Mouse (Mus musculus): Measurements from ENCODE around the gene Adgra3. TPM values are rescaled to one million over a fixed set of nuclear protein-coding genes. Genes with fewer than 3 reads are reported as not detected.

Adgra3 gene
- polyA plus RNA-seq, 1 experiment from 2014 or later: 6.9 TPM

DNA sequence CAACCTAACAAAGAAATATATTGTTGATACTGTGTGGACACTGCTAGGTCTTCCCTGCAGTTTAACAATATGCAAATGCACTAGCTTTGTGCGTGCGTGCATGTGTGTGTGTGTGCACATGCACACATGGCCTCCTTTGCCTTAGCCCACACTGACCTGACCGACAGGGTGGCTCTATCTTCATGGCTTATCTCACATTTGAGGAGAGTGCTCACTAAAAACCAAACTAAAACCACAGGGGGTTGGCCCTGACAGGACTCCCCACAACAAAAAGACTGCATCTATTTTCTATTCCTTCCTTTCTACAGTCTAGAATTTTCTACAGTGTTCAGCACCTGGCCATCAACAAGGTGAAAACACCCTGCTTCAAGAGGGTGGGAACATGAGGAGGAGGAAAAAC lies 32.7 kb downstream of the Adgra3 start:
- no peak overlapping the region for H3K4me3 ChIP-seq (replicated peaks; ENCODE audit: low read length)
- no peak overlapping the region for H3K27ac ChIP-seq (ENCODE audit: low read length)
- H3K9ac ChIP-seq (ENCODE audit: low read length): no peak overlapping the region
- peaks cover 12% of the 10 kb centered on the region; the same call in 1 of the 2 replicates for H3K36me3 ChIP-seq (ENCODE audit: control insufficient read depth, insufficient read depth, low read length)
- no peaks in the 10 kb centered on the region for H3K9me3 ChIP-seq (replicated peaks; ENCODE audit: control insufficient read depth, low read length)
- ATAC-seq (ENCODE audit: insufficient read depth, low FRiP score): no peak
- H3K27me3 ChIP-seq (ENCODE audit: control insufficient read depth, insufficient read depth, low read length): no peaks in the 10 kb centered on the region
- peaks cover 23% of the 10 kb centered on the region for H3K4me1 ChIP-seq (ENCODE audit: control insufficient read depth, insufficient read depth, low read length)
- 62% methylated on average over 3 of the region's 3 CpGs for WGBS
- no peak overlapping the region for H3K4me2 ChIP-seq (ENCODE audit: low read depth, low read length)

DNA sequence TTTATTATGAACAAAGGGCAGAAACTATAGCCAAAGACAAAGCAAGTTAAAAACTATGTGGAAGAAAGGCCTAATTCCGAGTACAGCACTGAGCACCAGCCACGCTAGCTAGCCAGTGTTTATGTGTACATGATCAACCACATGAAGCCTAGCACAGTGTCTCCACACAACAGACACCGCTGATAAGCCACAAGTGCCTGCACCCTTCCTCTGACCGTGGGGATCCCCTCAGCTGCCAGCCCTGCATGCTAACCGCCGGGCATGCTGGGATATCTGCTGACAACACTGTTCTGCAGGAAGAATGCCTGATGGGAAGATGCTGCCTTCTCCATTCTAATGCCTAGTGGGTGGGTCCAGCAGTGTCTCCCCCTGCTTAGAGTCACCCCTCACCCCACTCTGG lies 34.7 kb downstream of the Adgra3 start:
- no peak overlapping the region for H3K27ac ChIP-seq (ENCODE audit: low read length)
- H3K4me2 ChIP-seq (ENCODE audit: low read depth, low read length): no peak overlapping the region
- no peaks in the 10 kb centered on the region for H3K27me3 ChIP-seq (ENCODE audit: control insufficient read depth, insufficient read depth, low read length)
- peaks cover 23% of the 10 kb centered on the region for H3K4me1 ChIP-seq (ENCODE audit: control insufficient read depth, insufficient read depth, low read length)
- 86% methylated on average over 6 of the region's 6 CpGs for WGBS
- no peak overlapping the region for H3K9ac ChIP-seq (ENCODE audit: low read length)
- H3K4me3 ChIP-seq (replicated peaks; ENCODE audit: low read length): no peak overlapping the region
- no peak; the same call in 1 of the 2 replicates for ATAC-seq (ENCODE audit: insufficient read depth, low FRiP score)
- H3K36me3 ChIP-seq (ENCODE audit: control insufficient read depth, insufficient read depth, low read length): peaks cover 12% of the 10 kb centered on the region; the same call in 1 of the 2 replicates
- H3K9me3 ChIP-seq (replicated peaks; ENCODE audit: control insufficient read depth, low read length): no peaks in the 10 kb centered on the region

DNA sequence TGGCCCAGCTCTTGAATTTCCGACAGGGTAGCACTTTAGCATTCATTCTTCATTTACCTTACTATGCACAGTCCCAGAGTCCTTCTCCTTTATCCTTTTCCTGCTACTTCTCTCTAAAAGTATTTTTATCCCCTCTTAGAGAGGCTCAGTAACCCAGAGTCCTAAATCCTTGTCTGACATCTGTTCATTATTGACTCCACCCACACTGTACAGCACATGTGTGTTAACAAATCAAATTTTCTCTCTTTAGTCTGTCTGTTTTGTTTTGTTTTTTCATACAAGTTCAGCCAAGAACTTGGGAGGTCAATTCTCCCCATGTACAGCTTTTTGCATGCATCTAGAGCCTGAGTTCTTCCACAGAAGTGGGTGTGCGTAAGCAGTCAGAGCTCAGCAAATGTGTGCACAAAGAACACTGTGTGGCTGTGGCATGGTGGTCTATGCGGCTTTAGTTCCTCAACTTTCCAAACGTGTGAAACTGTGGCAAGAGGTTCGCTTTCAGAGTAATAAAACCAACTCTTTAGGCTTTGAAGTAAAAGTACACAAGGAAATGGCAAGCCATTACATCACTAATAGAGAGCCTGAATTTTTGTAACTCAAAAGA lies 42.7 kb downstream of the Adgra3 start:
- Histone ChIP-seq H3K36me3 (ENCODE audit: control insufficient read depth, insufficient read depth, low read length) (no peaks in the 10 kb centered on the region), H3K4me1 (ENCODE audit: control insufficient read depth, insufficient read depth, low read length) (no peaks in the 10 kb centered on the region), H3K27me3 (ENCODE audit: control insufficient read depth, insufficient read depth, low read length) (no peaks in the 10 kb centered on the region), H3K9ac (ENCODE audit: low read length) (no peak overlapping the region), H3K4me3 (replicated peaks; ENCODE audit: low read length) (no peak overlapping the region), H3K9me3 (replicated peaks; ENCODE audit: control insufficient read depth, low read length) (no peaks in the 10 kb centered on the region), H3K4me2 (ENCODE audit: low read depth, low read length) (no peak overlapping the region), H3K27ac (ENCODE audit: low read length) (no peak overlapping the region)
- no peak for ATAC-seq (ENCODE audit: insufficient read depth, low FRiP score)
- 67% methylated on average over 5 of the region's 5 CpGs for WGBS

DNA sequence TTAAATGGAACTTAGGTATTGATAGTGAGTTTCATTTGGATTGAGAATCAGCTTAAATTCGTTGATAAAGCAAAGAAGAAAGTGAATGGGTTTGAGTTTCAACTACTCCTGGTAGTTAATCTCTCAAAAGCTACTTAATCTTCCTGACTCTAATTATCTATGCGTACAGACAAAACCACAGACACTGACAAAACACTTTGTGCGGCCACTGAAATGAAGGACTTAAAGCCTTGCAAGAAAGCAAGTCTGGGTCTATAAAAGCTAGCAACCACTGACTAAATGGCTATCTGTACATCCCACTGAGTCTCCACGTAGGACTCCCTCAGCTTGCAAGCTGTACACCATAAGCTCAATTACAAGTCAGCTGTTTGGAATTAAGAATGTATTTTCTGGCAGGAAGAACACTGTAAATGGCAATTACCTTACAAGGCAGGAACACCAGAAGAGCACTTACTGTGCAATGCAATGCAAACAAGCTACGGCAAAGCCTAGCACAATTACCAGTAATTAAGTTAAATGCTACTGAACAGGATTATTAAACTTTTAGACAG lies 43.6 kb downstream of the Adgra3 start:
- no peaks in the 10 kb centered on the region for H3K9me3 ChIP-seq (replicated peaks; ENCODE audit: control insufficient read depth, low read length)
- 73% methylated on average over 5 of the region's 5 CpGs for WGBS
- H3K9ac ChIP-seq (ENCODE audit: low read length): no peak overlapping the region
- H3K27me3 ChIP-seq (ENCODE audit: control insufficient read depth, insufficient read depth, low read length): no peaks in the 10 kb centered on the region
- no peaks in the 10 kb centered on the region for H3K4me1 ChIP-seq (ENCODE audit: control insufficient read depth, insufficient read depth, low read length)
- no peak for ATAC-seq (ENCODE audit: insufficient read depth, low FRiP score)
- no peaks in the 10 kb centered on the region for H3K36me3 ChIP-seq (ENCODE audit: control insufficient read depth, insufficient read depth, low read length)
- no peak overlapping the region for H3K4me2 ChIP-seq (ENCODE audit: low read depth, low read length)
- H3K27ac ChIP-seq (ENCODE audit: low read length): no peak overlapping the region
- no peak overlapping the region for H3K4me3 ChIP-seq (replicated peaks; ENCODE audit: low read length)

DNA sequence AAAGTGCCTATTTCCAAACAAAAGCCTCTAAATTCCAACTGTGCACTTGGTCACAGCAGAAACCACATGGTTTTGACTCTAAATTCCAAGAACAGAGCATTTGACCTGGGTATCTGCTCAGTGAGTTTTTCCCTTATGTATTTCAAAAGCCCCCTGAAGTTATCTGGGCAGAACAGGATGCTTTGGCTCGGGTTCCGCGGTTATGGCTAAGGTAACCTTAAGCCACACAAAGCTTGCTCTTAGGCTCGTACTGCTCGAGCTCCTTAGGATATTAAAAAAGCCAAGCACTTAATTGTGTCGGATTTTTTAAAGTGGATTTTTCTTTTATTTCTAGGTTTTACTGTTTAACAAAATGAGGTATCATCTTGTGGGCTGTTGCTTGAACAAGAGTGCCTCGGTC lies 44.1 kb downstream of the Adgra3 start:
- Histone ChIP-seq H3K36me3 (ENCODE audit: control insufficient read depth, insufficient read depth, low read length) (no peaks in the 10 kb centered on the region), H3K4me2 (ENCODE audit: low read depth, low read length) (no peak overlapping the region), H3K9ac (ENCODE audit: low read length) (no peak overlapping the region), H3K4me1 (ENCODE audit: control insufficient read depth, insufficient read depth, low read length) (no peaks in the 10 kb centered on the region), H3K4me3 (replicated peaks; ENCODE audit: low read length) (no peak overlapping the region), H3K27ac (ENCODE audit: low read length) (no peak overlapping the region), H3K27me3 (ENCODE audit: control insufficient read depth, insufficient read depth, low read length) (no peaks in the 10 kb centered on the region), H3K9me3 (replicated peaks; ENCODE audit: control insufficient read depth, low read length) (no peaks in the 10 kb centered on the region)
- no peak for ATAC-seq (ENCODE audit: insufficient read depth, low FRiP score)
- 73% methylated on average over 7 of the region's 7 CpGs for WGBS

DNA sequence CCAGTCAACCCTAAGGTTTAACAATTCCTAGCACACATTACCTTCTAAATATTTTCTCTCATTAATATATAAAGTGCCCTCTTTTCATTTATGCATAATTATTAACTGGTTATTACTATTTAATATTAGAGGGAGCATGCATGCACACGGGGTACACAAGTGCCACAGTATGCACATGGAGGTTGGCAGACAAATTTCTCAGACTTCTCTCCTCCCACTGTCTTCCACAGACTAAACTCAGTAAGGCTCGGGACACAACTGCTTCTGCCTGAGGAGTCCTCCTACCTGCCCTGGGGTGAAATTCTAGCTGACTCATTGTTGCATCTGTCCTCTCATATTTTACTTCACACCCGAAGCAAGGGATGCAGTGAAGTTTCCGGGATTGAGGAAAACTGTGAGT lies 44.8 kb downstream of the Adgra3 start:
- Histone ChIP-seq H3K27ac (ENCODE audit: low read length) (no peak overlapping the region), H3K27me3 (ENCODE audit: control insufficient read depth, insufficient read depth, low read length) (no peaks in the 10 kb centered on the region), H3K36me3 (ENCODE audit: control insufficient read depth, insufficient read depth, low read length) (no peaks in the 10 kb centered on the region), H3K9me3 (replicated peaks; ENCODE audit: control insufficient read depth, low read length) (no peaks in the 10 kb centered on the region), H3K4me3 (replicated peaks; ENCODE audit: low read length) (no peak overlapping the region), H3K4me2 (ENCODE audit: low read depth, low read length) (no peak overlapping the region), H3K9ac (ENCODE audit: low read length) (no peak overlapping the region), H3K4me1 (ENCODE audit: control insufficient read depth, insufficient read depth, low read length) (no peaks in the 10 kb centered on the region)
- 70% methylated on average over 4 of the region's 4 CpGs for WGBS
- no peak for ATAC-seq (ENCODE audit: insufficient read depth, low FRiP score)

DNA sequence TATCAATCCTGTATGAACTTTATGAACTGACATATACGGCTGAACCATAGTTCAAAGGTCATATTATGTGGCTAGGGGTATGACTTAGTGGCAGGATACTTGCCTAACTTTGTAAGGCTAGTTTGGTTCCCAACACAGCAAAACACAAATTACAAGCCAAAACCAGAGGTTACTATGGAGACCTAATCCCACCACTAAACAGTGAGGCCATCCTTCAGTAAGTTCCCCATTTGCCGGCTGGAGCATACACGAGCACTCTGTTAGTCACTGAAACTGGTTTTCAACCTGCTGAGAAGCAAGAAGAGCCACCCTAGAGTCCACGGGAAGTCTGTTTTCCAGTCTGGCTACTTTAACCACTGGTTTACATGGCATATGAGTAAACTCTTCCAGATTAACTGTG lies 50.0 kb downstream of the Adgra3 start:
- WGBS: 52% methylated on average over 4 of the region's 4 CpGs

DNA sequence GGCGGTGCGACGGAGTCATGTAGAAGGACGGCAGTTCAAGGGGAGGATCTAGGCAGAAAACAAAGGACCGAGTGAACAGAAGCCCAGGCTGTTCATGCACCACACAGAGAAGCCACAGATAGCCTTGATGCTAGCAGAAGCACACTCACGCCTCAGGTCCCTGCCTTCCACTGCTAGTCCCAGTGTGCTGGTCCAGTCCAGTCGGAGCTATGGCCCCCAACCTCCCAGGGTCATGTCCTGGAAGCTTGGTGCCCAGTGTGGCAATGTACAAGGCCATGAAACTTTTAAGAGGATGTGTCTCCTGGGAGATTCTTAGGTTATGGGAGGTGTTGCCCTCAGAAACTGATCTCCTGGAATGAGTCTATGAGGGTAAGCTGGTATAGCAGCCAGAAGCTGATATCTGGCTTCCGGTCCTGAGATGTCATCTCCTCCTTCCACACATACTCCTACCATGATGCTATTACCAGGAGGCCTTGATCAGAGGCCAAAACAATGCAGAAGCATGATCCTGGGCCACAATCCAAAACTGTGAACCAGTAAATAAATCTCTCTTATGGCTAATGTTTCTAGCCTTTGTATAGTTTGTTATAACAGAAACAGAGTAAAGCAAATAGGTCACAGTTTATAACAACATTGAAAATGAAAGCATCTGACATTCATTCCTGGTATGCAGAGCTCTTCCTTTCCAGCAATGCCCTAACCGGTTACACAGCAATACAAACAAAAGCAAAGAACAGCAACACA lies 51.7 kb downstream of the Adgra3 start:
- H3K27me3 ChIP-seq (ENCODE audit: control insufficient read depth, insufficient read depth, low read length): no peaks in the 10 kb centered on the region
- ATAC-seq (ENCODE audit: insufficient read depth, low FRiP score): no peak
- WGBS: 78% methylated on average over 9 of the region's 9 CpGs
- H3K9ac ChIP-seq (ENCODE audit: low read length): no peak overlapping the region
- H3K4me2 ChIP-seq (ENCODE audit: low read depth, low read length): no peak overlapping the region
- H3K36me3 ChIP-seq (ENCODE audit: control insufficient read depth, insufficient read depth, low read length): no peaks in the 10 kb centered on the region
- no peaks in the 10 kb centered on the region for H3K9me3 ChIP-seq (replicated peaks; ENCODE audit: control insufficient read depth, low read length)
- H3K4me1 ChIP-seq (ENCODE audit: control insufficient read depth, insufficient read depth, low read length): no peaks in the 10 kb centered on the region
- no peak overlapping the region for H3K4me3 ChIP-seq (replicated peaks; ENCODE audit: low read length)
- no peak overlapping the region for H3K27ac ChIP-seq (ENCODE audit: low read length)

More for the DNA sequence above, 50.0 kb downstream of the Adgra3 start:
- no peak overlapping the region for H3K9ac ChIP-seq (ENCODE audit: low read length)
- H3K9me3 ChIP-seq (replicated peaks; ENCODE audit: control insufficient read depth, low read length): no peaks in the 10 kb centered on the region
- no peak for ATAC-seq (ENCODE audit: insufficient read depth, low FRiP score)
- H3K4me3 ChIP-seq (replicated peaks; ENCODE audit: low read length): no peak overlapping the region
- no peaks in the 10 kb centered on the region for H3K36me3 ChIP-seq (ENCODE audit: control insufficient read depth, insufficient read depth, low read length)
- H3K4me2 ChIP-seq (ENCODE audit: low read depth, low read length): no peak overlapping the region
- H3K27me3 ChIP-seq (ENCODE audit: control insufficient read depth, insufficient read depth, low read length): no peaks in the 10 kb centered on the region
- no peak overlapping the region for H3K27ac ChIP-seq (ENCODE audit: low read length)
- H3K4me1 ChIP-seq (ENCODE audit: control insufficient read depth, insufficient read depth, low read length): no peaks in the 10 kb centered on the region

DNA sequence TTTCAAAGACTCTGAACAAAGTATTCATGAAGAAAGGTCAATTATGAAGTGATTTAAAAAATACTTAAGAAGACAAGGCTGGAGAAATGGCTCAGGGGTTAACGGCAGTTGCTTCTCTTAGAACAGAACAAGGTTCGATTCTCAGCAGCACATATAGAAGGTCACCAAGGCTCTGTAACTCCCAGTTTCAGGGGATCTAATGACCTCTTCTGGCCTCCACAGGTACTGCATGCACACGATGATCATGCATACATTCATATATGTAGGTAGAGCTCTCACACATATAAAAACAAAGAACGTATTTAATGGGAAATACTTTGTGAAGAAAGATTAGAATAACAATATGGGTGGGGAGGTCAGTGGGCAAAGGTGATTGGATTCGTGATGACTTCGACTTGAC lies 56.5 kb downstream of the Adgra3 start:
- no peak overlapping the region for H3K27ac ChIP-seq (ENCODE audit: low read length)
- H3K4me2 ChIP-seq (ENCODE audit: low read depth, low read length): no peak overlapping the region
- H3K4me3 ChIP-seq (replicated peaks; ENCODE audit: low read length): no peak overlapping the region
- no peaks in the 10 kb centered on the region for H3K9me3 ChIP-seq (replicated peaks; ENCODE audit: control insufficient read depth, low read length)
- no peaks in the 10 kb centered on the region for H3K36me3 ChIP-seq (ENCODE audit: control insufficient read depth, insufficient read depth, low read length)
- no peaks in the 10 kb centered on the region for H3K27me3 ChIP-seq (ENCODE audit: control insufficient read depth, insufficient read depth, low read length)
- ATAC-seq (ENCODE audit: insufficient read depth, low FRiP score): no peak; the same call in 1 of the 2 replicates
- 91% methylated on average over 6 of the region's 6 CpGs for WGBS
- no peak overlapping the region for H3K9ac ChIP-seq (ENCODE audit: low read length)
- no peaks in the 10 kb centered on the region for H3K4me1 ChIP-seq (ENCODE audit: control insufficient read depth, insufficient read depth, low read length)

Measured in stomach, embryonic 16.5 days (tissue).